Mouse (Mus musculus): ENCODE results near the gene Slc9a8. TPM values are rescaled to one million over a fixed set of nuclear protein-coding genes. Genes with fewer than 3 reads are reported as not detected.

Gene Slc9a8
- polyA plus RNA-seq, 1 experiment from 2014 or later = 16.2 TPM

DNA sequence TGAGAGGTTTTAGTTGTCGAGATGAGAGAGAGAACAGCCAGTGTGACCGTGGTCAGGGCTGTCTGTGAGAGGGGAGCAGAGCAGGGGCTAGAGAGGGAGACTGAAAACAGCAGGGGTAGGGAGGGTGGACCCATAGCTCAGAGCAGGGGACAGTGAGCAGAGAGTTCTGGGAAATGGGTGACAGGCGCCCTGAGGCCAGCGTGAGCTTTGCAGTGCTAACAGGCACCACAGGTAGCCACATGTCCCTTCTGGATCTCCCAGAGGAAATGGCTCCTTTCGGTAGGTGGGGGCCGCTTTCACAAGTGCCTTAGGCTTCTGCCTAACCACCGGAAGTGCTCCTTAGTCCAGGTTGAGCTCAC lies 9.9 kb downstream of the Slc9a8 start:
- DNase-seq (ENCODE audit: low spot score) (no peak), ATAC-seq (ENCODE audit: insufficient read depth, low FRiP score, low TSS enrichment) (no peak)
- H3K27ac ChIP-seq (ENCODE audit: low read depth, low read length) = peak overlapping the region; percentile 9; the same call in 1 of the 2 replicates
- 79% methylated on average over 7 of the region's 7 CpGs for WGBS
- no peak overlapping the region for H3K4me3 ChIP-seq (ENCODE audit: low read depth, low read length)
- no peaks in the 10 kb centered on the region for H3K9me3 ChIP-seq (ENCODE audit: control insufficient read depth, low read length)
- no peak overlapping the region for H3K9ac ChIP-seq (ENCODE audit: low read length)
- H3K4me2 ChIP-seq (ENCODE audit: low read depth) = no peak overlapping the region
- H3K36me3 ChIP-seq (ENCODE audit: control insufficient read depth, insufficient read depth, low read length) = no peaks in the 10 kb centered on the region; the same call in 1 of the 2 replicates
- no peaks in the 10 kb centered on the region for H3K27me3 ChIP-seq (ENCODE audit: control insufficient read depth, insufficient read depth, low read length)
- H3K4me1 ChIP-seq (ENCODE audit: control insufficient read depth, insufficient read depth, low read length) = no peaks in the 10 kb centered on the region

DNA sequence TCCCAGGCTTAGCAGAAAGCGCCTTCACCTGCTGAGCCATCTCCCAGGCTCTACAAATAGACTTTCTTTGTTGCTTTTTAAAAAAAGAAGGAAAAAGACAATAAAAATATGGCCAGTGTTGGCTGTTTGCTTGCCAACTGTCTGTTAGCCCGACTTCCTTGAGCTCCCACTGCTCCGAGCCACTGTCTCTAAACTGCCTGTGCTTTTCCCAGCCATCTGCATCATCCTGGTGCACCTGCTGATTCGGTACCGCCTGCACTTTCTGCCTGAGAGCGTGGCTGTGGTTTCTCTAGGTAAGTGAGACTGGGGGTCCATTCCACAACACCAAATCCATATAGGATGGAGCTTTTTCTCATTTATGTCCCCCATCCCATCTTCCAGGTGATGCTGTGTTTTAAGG lies 13.1 kb downstream of the Slc9a8 start:
- H3K27ac ChIP-seq (ENCODE audit: low read depth, low read length) = no peak overlapping the region
- H3K4me3 ChIP-seq (ENCODE audit: low read depth, low read length) = no peak overlapping the region
- no peak overlapping the region for H3K4me2 ChIP-seq (ENCODE audit: low read depth)
- H3K4me1 ChIP-seq (ENCODE audit: control insufficient read depth, insufficient read depth, low read length) = no peaks in the 10 kb centered on the region
- no peak overlapping the region for H3K9ac ChIP-seq (ENCODE audit: low read length)
- H3K36me3 ChIP-seq (ENCODE audit: control insufficient read depth, insufficient read depth, low read length) = no peaks in the 10 kb centered on the region; the same call in 1 of the 2 replicates
- DNase-seq (ENCODE audit: low spot score) (no peak), ATAC-seq (ENCODE audit: insufficient read depth, low FRiP score, low TSS enrichment) (no peak)
- WGBS = 92% methylated on average over 6 of the region's 6 CpGs
- no peaks in the 10 kb centered on the region for H3K9me3 ChIP-seq (ENCODE audit: control insufficient read depth, low read length)
- H3K27me3 ChIP-seq (ENCODE audit: control insufficient read depth, insufficient read depth, low read length) = no peaks in the 10 kb centered on the region

DNA sequence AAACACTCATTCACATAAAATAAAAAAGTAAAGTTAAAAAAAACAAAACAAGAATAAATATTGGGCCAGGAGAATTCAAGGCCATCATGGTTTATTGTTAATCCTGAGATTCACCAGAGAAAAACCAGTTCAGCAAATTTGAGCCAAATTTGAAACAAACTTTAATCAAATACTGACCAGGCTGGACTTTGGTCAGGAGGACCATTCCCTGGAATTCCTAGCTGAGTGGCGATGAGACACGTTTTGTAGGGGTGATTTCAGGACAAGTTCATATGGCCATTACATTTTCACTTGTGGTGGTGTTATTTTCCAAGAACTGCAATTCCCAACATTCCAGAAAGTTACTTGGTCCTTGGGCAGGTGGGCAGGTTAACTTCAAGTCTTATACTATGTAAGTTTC lies 14.1 kb downstream of the Slc9a8 start:
- H3K4me1 ChIP-seq (ENCODE audit: control insufficient read depth, insufficient read depth, low read length) = no peaks in the 10 kb centered on the region
- H3K4me3 ChIP-seq (ENCODE audit: low read depth, low read length) = no peak overlapping the region
- H3K27ac ChIP-seq (ENCODE audit: low read depth, low read length) = no peak overlapping the region
- H3K9ac ChIP-seq (ENCODE audit: low read length) = no peak overlapping the region
- 94% methylated on average over 2 of the region's 2 CpGs for WGBS
- H3K36me3 ChIP-seq (ENCODE audit: control insufficient read depth, insufficient read depth, low read length) = no peaks in the 10 kb centered on the region; the same call in 1 of the 2 replicates
- DNase-seq (ENCODE audit: low spot score) (no peak), ATAC-seq (ENCODE audit: insufficient read depth, low FRiP score, low TSS enrichment) (no peak)
- H3K27me3 ChIP-seq (ENCODE audit: control insufficient read depth, insufficient read depth, low read length) = no peaks in the 10 kb centered on the region
- no peak overlapping the region for H3K4me2 ChIP-seq (ENCODE audit: low read depth)
- H3K9me3 ChIP-seq (ENCODE audit: control insufficient read depth, low read length) = no peaks in the 10 kb centered on the region

DNA sequence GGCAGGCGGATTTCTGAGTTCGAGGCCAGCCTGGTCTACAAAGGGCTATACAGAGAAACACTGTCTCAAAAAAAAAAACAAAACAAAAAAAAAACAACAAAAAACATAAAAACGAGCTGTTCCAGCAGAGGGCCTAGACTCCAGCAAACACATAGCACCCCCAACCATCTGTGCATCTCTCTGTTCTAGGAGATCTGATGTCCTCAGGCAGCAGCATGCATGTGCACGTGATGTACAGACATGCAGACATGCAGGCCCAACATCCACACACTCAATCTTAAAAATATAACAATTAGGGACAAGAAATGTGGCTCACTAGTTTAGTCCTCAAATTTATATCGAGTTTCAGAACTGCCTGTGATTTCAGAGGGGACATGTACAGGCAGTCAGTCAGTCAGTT lies 14.9 kb downstream of the Slc9a8 start:
- Histone ChIP-seq H3K4me1 (ENCODE audit: control insufficient read depth, insufficient read depth, low read length) (no peaks in the 10 kb centered on the region), H3K27me3 (ENCODE audit: control insufficient read depth, insufficient read depth, low read length) (no peaks in the 10 kb centered on the region), H3K36me3 (ENCODE audit: control insufficient read depth, insufficient read depth, low read length) (no peaks in the 10 kb centered on the region; the same call in 1 of the 2 replicates), H3K9me3 (ENCODE audit: control insufficient read depth, low read length) (no peaks in the 10 kb centered on the region), H3K4me2 (ENCODE audit: low read depth) (no peak overlapping the region), H3K9ac (ENCODE audit: low read length) (no peak overlapping the region), H3K4me3 (ENCODE audit: low read depth, low read length) (no peak overlapping the region), H3K27ac (ENCODE audit: low read depth, low read length) (no peak overlapping the region)
- no peak for ATAC-seq (ENCODE audit: insufficient read depth, low FRiP score, low TSS enrichment)
- WGBS = 94% methylated on average over 5 of the region's 5 CpGs
- no peak for DNase-seq (ENCODE audit: low spot score)

DNA sequence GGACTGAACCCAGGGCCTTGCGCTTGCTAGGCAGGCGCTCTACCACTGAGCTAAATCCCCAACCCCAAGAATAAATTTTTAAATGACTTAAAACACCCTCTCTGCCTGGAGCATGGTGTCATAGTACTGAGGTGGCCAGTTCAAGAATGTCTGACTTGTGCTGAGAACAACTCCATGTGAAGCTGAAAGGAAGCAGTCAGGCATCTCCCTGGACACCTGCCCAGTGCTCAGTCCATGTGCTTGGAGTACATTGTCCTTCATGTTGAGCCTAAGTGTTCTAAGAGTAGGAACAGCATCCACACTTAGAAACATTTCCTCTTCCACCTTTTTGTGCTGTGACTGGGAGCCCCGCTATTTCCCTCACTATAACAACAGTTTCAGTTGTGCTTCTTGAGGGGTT lies 17.9 kb downstream of the Slc9a8 start:
- ATAC-seq (ENCODE audit: insufficient read depth, low FRiP score, low TSS enrichment) (no peak), DNase-seq (ENCODE audit: low spot score) (no peak)
- Histone ChIP-seq H3K4me1 (ENCODE audit: control insufficient read depth, insufficient read depth, low read length) (no peaks in the 10 kb centered on the region), H3K4me3 (ENCODE audit: low read depth, low read length) (no peak overlapping the region), H3K27me3 (ENCODE audit: control insufficient read depth, insufficient read depth, low read length) (no peaks in the 10 kb centered on the region), H3K9ac (ENCODE audit: low read length) (no peak overlapping the region), H3K4me2 (ENCODE audit: low read depth) (no peak overlapping the region), H3K9me3 (ENCODE audit: control insufficient read depth, low read length) (no peaks in the 10 kb centered on the region), H3K36me3 (ENCODE audit: control insufficient read depth, insufficient read depth, low read length) (no peaks in the 10 kb centered on the region), H3K27ac (ENCODE audit: low read depth, low read length) (no peak overlapping the region)
- over 99% methylated on average over 3 of the region's 3 CpGs for whole genome bisulfite sequencing

DNA sequence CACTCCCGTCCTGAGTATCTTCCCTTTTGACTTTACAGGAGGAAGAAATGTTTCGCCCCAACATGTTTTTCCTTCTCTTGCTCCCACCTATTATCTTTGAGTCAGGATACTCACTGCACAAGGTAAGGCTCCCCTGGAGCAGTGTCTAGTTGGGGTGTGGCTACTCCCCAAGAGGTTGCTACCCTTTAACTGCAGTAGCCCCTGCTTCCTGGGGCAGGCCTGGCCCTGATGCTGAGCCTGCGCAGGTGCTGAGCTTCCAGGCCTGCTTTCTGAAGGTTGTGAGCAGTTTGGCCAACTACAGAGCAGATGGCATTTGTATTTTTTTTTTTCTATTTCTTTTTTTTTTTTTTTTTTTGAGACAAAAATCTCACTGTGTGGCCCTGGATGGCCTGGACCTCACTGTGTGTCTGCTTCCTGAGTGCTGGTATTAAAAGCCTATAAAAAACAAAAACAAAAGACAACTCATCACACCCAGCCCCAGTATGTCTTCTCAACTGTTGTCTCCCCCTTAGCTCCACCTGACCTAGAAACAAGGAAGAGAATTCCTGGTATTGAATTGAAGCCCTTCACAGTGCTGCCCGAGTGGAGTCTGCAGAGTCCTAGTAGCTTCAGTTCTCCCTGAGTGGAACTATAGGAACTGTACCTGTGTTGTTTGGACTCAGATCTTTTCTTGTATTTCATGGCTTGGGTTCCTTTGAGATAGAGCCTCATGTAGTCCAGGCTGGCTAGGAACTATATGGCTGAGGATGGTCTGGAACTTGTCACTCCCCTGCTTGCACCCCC lies 22.1 kb downstream of the Slc9a8 start:
- Histone ChIP-seq H3K27me3 (ENCODE audit: control insufficient read depth, insufficient read depth, low read length) (no peaks in the 10 kb centered on the region), H3K36me3 (ENCODE audit: control insufficient read depth, insufficient read depth, low read length) (peaks cover 3% of the 10 kb centered on the region; the same call in 1 of the 2 replicates), H3K27ac (ENCODE audit: low read depth, low read length) (no peak overlapping the region), H3K4me1 (ENCODE audit: control insufficient read depth, insufficient read depth, low read length) (no peaks in the 10 kb centered on the region), H3K4me2 (ENCODE audit: low read depth) (no peak overlapping the region), H3K4me3 (ENCODE audit: low read depth, low read length) (no peak overlapping the region), H3K9me3 (ENCODE audit: control insufficient read depth, low read length) (no peaks in the 10 kb centered on the region), H3K9ac (ENCODE audit: low read length) (no peak overlapping the region)
- 97% methylated on average over 4 of the region's 4 CpGs for WGBS
- ATAC-seq (ENCODE audit: insufficient read depth, low FRiP score, low TSS enrichment) = no peak
- DNase-seq (ENCODE audit: low spot score) = no peak

DNA sequence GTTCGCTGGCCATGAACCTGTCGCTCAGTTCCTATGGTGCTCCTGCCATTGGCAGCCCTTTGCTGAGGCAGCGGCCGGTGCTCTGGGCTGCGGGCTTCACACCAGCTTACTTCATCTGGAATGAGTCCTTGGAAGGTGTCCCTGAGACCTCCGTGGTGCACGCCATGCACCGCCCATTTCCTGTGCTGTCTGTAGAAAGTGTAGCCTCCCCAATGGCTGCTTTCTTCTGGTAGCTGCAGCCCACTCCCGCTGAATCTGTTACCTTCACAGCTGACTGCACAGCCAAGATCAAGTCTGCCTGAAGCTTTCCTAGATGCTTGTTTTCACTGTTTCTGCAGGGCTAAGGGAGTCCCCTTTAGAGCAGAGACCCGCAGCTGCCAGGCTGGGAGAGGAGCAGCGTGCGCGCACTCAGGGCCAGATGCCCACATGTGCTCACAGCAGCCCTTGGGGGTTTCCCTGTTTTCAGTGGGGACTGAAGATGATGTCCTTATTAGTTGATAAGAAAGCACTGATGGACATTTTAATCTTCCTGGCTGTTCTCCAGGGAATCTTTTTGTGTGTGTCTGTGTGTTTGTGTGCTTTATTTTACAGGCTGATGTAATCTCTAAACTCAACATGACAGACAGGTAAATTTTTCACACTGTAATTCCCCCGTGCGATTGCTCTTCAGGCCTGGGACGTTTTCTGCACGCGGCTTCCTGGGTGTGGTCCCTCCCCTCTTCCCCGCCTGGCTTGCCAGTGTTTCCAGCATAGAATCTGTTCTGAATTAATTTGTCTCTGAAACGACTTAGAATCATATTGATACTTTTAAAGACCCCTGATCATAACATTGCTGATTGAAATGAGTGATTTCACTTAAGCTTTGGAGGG lies 24.6 kb downstream of the Slc9a8 start:
- no peaks in the 10 kb centered on the region for H3K4me1 ChIP-seq (ENCODE audit: control insufficient read depth, insufficient read depth, low read length)
- WGBS = 89% methylated on average over 20 of the region's 20 CpGs
- H3K4me3 ChIP-seq (ENCODE audit: low read depth, low read length) = no peak overlapping the region
- ATAC-seq (ENCODE audit: insufficient read depth, low FRiP score, low TSS enrichment) (no peak), DNase-seq (ENCODE audit: low spot score) (no peak)
- peaks cover 3% of the 10 kb centered on the region; the same call in 1 of the 2 replicates for H3K36me3 ChIP-seq (ENCODE audit: control insufficient read depth, insufficient read depth, low read length)
- H3K9ac ChIP-seq (ENCODE audit: low read length) = no peak overlapping the region
- no peaks in the 10 kb centered on the region for H3K9me3 ChIP-seq (ENCODE audit: control insufficient read depth, low read length)
- no peaks in the 10 kb centered on the region for H3K27me3 ChIP-seq (ENCODE audit: control insufficient read depth, insufficient read depth, low read length)
- no peak overlapping the region for H3K4me2 ChIP-seq (ENCODE audit: low read depth)
- no peak overlapping the region for H3K27ac ChIP-seq (ENCODE audit: low read depth, low read length)

DNA sequence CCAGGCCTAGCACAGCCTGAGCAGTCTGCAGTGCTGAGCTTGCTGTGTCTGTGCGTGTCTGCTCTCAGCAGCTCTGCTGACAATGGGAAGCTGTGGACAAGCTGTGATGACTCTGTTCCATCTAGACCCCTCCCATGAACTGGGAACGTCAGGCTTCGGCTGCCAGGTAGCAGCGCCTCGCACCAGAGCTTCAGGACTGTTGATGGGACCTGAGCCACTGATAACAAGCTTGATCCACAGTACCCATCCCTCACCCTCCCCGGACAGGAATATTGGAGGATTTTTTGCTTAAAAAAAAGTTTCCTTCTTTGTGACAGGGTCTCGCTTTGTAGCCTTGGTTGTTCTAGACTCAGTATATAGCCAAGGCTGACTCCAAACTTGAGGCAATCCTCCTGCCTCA lies 25.7 kb downstream of the Slc9a8 start:
- ATAC-seq (ENCODE audit: insufficient read depth, low FRiP score, low TSS enrichment) = no peak
- Histone ChIP-seq H3K4me3 (ENCODE audit: low read depth, low read length) (no peak overlapping the region), H3K27ac (ENCODE audit: low read depth, low read length) (0 out of 2 replicates have a peak overlapping the region, but pooled peaks have one; percentile 34), H3K9ac (ENCODE audit: low read length) (no peak overlapping the region), H3K4me1 (ENCODE audit: control insufficient read depth, insufficient read depth, low read length) (no peaks in the 10 kb centered on the region), H3K36me3 (ENCODE audit: control insufficient read depth, insufficient read depth, low read length) (peaks cover 6% of the 10 kb centered on the region; the same call in 1 of the 2 replicates), H3K4me2 (ENCODE audit: low read depth) (no peak overlapping the region), H3K27me3 (ENCODE audit: control insufficient read depth, insufficient read depth, low read length) (no peaks in the 10 kb centered on the region), H3K9me3 (ENCODE audit: control insufficient read depth, low read length) (no peaks in the 10 kb centered on the region)
- WGBS = 97% methylated on average over 7 of the region's 7 CpGs
- DNase-seq (ENCODE audit: low spot score) = no peak

Data from neural tube, embryonic 11.5 days (tissue).